Mouse (Mus musculus): ENCODE results near the gene Gtf2a2. TPM values are rescaled to one million over a fixed set of nuclear protein-coding genes. Genes with fewer than 3 reads are reported as not detected.

Gtf2a2 gene
- polyA plus RNA-seq, 1 experiment from 2014 or later = 208 TPM

DNA sequence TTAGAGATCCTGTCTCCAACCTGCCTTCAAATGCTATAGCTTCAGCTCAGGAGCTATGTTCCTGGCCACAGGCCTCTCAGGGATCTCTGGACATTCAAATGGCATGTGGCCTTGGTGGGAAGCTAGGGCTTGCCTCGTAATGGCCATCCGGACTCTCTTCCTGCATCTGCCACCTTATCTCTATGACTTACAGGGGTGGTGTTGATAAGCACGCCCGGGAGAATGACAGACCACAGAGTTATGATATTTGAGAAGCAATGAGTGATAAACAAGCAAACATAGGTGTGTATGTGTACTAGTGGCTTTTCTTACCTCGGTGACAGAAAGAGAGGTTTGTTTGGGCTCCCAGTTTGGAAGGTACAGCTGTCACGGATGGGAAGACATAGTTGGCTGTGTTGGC, 33.9 kb downstream of the Gtf2a2 start:
- no peak overlapping the region for H3K9ac ChIP-seq (replicated peaks)
- H3K27ac ChIP-seq (replicated peaks) = no peak overlapping the region
- H3K9me3 ChIP-seq = no peaks in the 10 kb centered on the region
- 94% methylated on average over 6 of the region's 6 CpGs for whole genome bisulfite sequencing
- no peaks in the 10 kb centered on the region for H3K4me1 ChIP-seq
- no peak overlapping the region for H3K4me3 ChIP-seq
- no peak overlapping the region for H3K4me2 ChIP-seq (replicated peaks)
- no peaks in the 10 kb centered on the region for H3K36me3 ChIP-seq
- no peaks in the 10 kb centered on the region for H3K27me3 ChIP-seq
- no peak for ATAC-seq (replicated peaks)

DNA sequence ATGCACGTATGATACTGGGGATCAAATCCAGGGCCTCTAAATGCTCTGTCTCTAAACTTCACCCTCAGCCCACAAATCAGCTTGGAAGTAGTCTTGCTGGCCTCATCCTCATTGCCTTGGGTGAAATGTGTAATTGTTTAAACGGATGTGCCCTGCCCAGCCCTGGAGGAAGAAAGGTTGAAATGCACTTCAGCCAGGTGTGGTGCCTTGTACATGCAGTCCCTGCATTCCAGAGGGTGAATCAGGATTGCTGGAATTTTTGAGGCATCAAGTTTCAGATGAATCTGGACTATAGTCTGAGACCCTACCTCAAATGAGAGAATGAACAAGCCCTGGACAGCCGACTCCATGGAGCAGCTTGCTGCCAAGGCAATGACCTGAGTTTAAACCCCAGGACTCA, 35.5 kb downstream of the Gtf2a2 start:
- 56% methylated on average over 3 of the region's 3 CpGs for WGBS
- H3K4me1 ChIP-seq = no peaks in the 10 kb centered on the region
- no peaks in the 10 kb centered on the region for H3K27me3 ChIP-seq
- no peak overlapping the region for H3K9ac ChIP-seq (replicated peaks)
- H3K9me3 ChIP-seq = no peaks in the 10 kb centered on the region
- no peak for ATAC-seq (replicated peaks)
- H3K36me3 ChIP-seq = no peaks in the 10 kb centered on the region
- H3K4me3 ChIP-seq = no peak overlapping the region
- no peak overlapping the region for H3K27ac ChIP-seq (replicated peaks)
- no peak overlapping the region for H3K4me2 ChIP-seq (replicated peaks)

DNA sequence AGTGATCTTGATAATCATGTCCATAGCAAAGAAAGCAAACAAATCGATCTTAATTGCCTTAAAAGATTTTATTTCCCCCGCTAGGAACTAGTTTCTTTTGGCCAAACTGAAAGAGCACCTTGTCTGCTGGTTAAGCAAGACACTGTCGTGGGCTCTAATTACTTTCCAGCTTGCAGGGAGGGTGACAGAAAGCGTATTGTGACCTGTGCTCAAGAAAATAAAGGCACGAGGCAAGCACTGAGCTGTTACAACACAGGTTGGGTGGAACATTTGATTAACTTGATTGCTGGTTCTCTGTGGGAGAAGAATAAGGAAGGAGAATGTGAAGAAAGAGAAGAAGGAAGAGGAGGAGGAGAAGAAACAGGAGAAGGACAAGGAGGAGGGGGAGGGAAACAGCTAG, 35.9 kb downstream of the Gtf2a2 start:
- Histone ChIP-seq H3K4me1 (no peaks in the 10 kb centered on the region), H3K4me2 (replicated peaks) (no peak overlapping the region), H3K9ac (replicated peaks) (no peak overlapping the region), H3K36me3 (no peaks in the 10 kb centered on the region), H3K27ac (replicated peaks) (no peak overlapping the region), H3K4me3 (no peak overlapping the region), H3K9me3 (no peaks in the 10 kb centered on the region), H3K27me3 (no peaks in the 10 kb centered on the region)
- no peak for ATAC-seq (replicated peaks)
- WGBS = 22% methylated on average over 5 of the region's 5 CpGs

DNA sequence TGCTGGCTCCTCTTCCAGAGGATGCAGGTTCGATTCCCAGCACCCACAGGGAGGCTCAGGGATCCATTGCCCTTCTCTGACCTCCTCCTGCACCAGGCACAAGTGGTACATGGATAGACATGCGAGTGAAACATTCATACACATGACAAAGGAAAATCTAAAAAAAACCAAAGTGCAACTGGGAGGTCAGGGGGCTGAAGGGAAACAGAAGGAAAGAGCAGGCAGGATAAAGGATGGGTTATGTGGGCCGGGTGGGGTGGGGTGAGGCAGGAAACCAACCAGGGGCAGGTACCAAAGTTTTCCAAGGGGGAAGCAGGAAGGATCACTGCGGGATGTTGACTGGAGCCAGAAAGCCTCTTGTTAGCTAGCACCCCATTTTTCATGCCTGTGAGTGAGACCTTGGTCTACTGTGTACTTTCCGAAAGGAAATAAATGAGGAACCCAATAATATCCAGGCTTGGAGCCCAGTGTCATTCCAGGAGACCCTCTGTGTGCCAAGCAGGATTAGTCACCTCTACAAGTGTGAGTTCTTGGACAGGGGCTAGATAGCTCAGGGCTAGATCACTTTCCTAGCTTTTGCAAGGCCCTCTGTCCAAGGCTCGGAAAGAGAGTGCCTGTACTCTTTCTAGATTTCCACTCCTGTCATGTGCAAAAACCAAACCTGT, 36.5 kb downstream of the Gtf2a2 start:
- H3K4me2 ChIP-seq (replicated peaks) = no peak overlapping the region
- H3K27ac ChIP-seq (replicated peaks) = no peak overlapping the region
- no peaks in the 10 kb centered on the region for H3K9me3 ChIP-seq
- WGBS = 57% methylated on average over 6 of the region's 6 CpGs
- H3K4me3 ChIP-seq = no peak overlapping the region
- H3K9ac ChIP-seq (replicated peaks) = no peak overlapping the region
- ATAC-seq (replicated peaks) = no peak
- H3K36me3 ChIP-seq = no peaks in the 10 kb centered on the region
- H3K27me3 ChIP-seq = no peaks in the 10 kb centered on the region
- H3K4me1 ChIP-seq = no peaks in the 10 kb centered on the region

DNA sequence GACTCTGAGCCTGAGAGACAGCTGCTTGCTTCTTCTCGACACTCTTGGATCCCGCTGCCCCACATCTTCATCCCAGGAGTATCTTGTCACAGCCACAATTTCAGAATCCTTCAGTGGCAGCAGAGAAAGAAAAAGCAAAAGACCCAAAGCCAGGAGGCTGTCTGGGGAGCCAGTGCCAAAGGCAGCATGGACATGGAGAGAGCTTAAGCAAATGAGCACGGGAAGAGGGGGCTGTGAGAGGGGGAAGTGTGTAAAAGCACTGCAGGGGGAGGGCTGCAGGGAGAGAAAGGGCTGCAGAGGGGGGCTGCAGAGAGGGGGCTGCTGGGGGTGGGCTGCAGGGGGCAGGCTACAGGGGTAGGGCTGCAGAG, 37.0 kb downstream of the Gtf2a2 start:
- ATAC-seq (replicated peaks) = no peak
- H3K36me3 ChIP-seq = no peaks in the 10 kb centered on the region
- no peaks in the 10 kb centered on the region for H3K4me1 ChIP-seq
- 23% methylated on average over 3 of the region's 3 CpGs for WGBS
- no peak overlapping the region for H3K9ac ChIP-seq (replicated peaks)
- H3K27ac ChIP-seq (replicated peaks) = no peak overlapping the region
- no peaks in the 10 kb centered on the region for H3K27me3 ChIP-seq
- no peak overlapping the region for H3K4me2 ChIP-seq (replicated peaks)
- no peak overlapping the region for H3K4me3 ChIP-seq
- H3K9me3 ChIP-seq = no peaks in the 10 kb centered on the region

DNA sequence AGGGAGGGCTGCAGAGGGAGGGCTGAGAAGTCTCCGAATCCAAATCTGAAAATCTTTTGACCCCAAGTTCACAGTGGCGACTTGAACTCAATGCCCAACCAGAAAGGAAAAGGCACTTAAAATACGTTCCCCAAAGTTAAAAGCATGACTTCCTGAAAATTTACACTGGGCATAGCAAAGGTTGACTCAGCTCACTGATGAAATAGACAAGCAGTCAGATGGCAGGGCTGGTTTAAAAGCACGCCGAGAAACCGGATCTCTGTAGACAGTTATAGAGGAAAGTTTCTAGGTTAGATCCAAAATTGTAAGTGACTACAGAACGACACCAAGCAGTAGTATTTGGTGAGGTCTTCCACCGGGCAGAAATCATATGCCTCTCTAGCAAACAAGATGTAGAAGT, 37.5 kb downstream of the Gtf2a2 start:
- Histone ChIP-seq H3K36me3 (no peaks in the 10 kb centered on the region), H3K9me3 (no peaks in the 10 kb centered on the region), H3K27me3 (no peaks in the 10 kb centered on the region), H3K27ac (replicated peaks) (no peak overlapping the region), H3K4me1 (no peaks in the 10 kb centered on the region), H3K4me3 (no peak overlapping the region), H3K4me2 (replicated peaks) (no peak overlapping the region), H3K9ac (replicated peaks) (no peak overlapping the region)
- 44% methylated on average over 8 of the region's 8 CpGs for WGBS
- ATAC-seq (replicated peaks) = no peak

DNA sequence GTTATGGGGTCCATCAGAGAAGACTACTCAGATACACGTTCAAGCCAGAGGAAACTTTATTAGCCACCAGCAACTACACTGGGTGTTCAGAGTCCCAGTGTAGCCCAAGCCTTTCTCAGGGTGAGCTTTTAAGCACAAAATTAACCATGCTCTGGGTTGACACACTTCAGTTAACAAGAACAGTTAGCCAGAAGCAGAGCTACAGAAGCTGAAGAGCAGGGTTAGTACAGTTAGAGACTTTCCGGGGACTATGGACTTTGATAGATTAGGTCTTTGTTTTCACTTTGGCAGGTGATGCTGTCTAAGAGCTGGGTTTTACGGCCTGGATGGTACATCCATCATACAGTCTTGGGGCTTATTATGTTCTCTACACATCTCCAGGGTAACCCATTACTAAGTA, 40.4 kb downstream of the Gtf2a2 start:
- no peak for ATAC-seq (replicated peaks)
- Histone ChIP-seq H3K4me3 (no peak overlapping the region), H3K9ac (replicated peaks) (no peak overlapping the region), H3K4me1 (no peaks in the 10 kb centered on the region), H3K4me2 (replicated peaks) (no peak overlapping the region), H3K36me3 (no peaks in the 10 kb centered on the region), H3K27me3 (no peaks in the 10 kb centered on the region), H3K9me3 (no peaks in the 10 kb centered on the region), H3K27ac (replicated peaks) (no peak overlapping the region)
- 86% methylated on average over 3 of the region's 3 CpGs for WGBS

DNA sequence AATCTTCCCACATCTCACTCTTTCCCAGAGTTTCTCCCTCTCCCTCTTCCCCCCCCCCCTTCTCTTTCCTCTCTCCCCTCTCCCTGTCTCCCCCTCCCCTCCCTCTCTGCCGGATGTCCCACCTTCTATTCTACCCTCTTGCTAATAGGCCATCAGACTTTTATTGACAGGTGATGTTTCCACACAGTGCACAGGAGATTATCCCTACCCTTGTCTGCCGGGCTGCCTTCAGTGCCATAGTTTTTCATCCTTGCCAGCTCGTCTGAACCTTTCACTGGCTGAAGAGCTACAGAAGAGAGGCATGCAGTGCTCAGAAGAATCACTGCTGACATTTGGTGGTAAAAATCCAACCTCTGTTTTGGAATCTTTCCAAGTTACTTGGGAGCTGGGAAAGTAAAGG, 41.1 kb downstream of the Gtf2a2 start:
- no peak overlapping the region for H3K4me2 ChIP-seq (replicated peaks)
- H3K27ac ChIP-seq (replicated peaks) = no peak overlapping the region
- no peak for ATAC-seq (replicated peaks)
- no peaks in the 10 kb centered on the region for H3K4me1 ChIP-seq
- no peaks in the 10 kb centered on the region for H3K9me3 ChIP-seq
- 30% methylated on average over 3 of the region's 3 CpGs for WGBS
- H3K27me3 ChIP-seq = no peaks in the 10 kb centered on the region
- H3K9ac ChIP-seq (replicated peaks) = no peak overlapping the region
- H3K4me3 ChIP-seq = no peak overlapping the region
- no peaks in the 10 kb centered on the region for H3K36me3 ChIP-seq

DNA sequence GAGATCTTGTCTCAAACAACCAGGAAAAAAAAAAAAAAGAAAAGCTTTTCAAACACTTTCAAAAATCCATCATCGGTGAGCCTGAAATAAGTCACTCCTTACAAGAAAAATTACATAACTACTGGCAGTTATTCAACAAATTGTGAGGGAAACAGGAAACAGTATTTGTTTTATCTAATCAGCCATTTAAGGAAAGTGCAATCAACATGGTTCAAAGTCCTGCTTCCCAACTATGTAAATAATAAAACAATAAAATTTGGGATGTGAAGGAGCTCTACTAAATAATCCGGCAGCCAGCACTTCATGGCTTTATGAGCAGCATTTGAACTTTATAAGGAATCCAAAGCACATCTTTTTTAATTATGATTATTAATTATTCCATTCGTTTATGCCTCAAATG, 49.7 kb downstream of the Gtf2a2 start:
- no peak for ATAC-seq (replicated peaks)
- Histone ChIP-seq H3K4me1 (no peaks in the 10 kb centered on the region), H3K4me2 (replicated peaks) (no peak overlapping the region), H3K27ac (replicated peaks) (no peak overlapping the region), H3K4me3 (no peak overlapping the region), H3K27me3 (no peaks in the 10 kb centered on the region), H3K9ac (replicated peaks) (no peak overlapping the region), H3K36me3 (no peaks in the 10 kb centered on the region), H3K9me3 (no peaks in the 10 kb centered on the region)
- WGBS = 91% methylated on average over 3 of the region's 3 CpGs

DNA sequence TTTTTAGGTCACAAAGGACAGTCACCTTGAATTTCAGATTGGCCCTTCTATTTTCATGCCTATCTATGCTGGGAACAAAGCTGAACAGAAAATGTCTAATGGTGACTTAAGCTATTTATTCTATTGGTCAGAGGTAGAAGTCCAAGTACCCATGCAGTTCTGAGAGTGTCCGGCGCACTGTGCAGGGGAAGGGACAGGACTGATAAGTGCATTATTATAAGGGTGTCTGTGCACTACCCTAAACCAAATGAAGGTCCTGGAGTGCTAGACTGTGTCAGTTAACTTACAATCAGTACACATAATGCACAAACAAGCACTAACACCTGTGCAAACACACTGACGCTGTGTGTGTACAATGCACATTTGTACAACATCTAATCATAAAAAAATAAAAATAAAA, 55.1 kb downstream of the Gtf2a2 start:
- WGBS = 92% methylated on average over 3 of the region's 3 CpGs
- H3K27me3 ChIP-seq = no peaks in the 10 kb centered on the region
- no peak overlapping the region for H3K4me2 ChIP-seq (replicated peaks)
- no peak overlapping the region for H3K4me3 ChIP-seq
- H3K9ac ChIP-seq (replicated peaks) = no peak overlapping the region
- H3K27ac ChIP-seq (replicated peaks) = no peak overlapping the region
- H3K4me1 ChIP-seq = no peaks in the 10 kb centered on the region
- no peaks in the 10 kb centered on the region for H3K9me3 ChIP-seq
- no peaks in the 10 kb centered on the region for H3K36me3 ChIP-seq
- ATAC-seq (replicated peaks) = no peak

DNA sequence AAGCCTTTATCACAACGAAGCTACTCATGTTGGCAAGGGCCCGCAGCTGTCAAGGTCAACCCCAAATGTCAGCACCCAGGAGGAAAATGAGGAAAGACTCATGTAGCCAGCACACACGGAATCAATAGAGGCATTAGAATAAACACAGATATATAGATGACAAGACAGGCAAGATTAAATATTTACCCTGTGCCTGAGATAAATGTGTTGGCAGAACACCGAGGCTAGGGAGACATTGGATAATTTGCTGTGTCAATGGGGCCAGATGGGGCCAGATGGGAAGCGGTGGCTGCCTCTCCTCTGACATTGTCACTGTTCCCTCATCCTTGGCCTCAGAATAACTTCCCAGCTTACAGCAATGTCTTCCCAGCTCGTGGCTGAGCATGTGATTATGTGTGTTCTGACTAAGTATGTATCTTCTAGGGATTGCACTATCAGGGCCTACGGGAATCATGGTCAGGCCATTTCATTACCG, 57.6 kb downstream of the Gtf2a2 start:
- Histone ChIP-seq H3K27me3 (no peaks in the 10 kb centered on the region), H3K9ac (replicated peaks) (no peak overlapping the region), H3K4me3 (no peak overlapping the region), H3K4me1 (no peaks in the 10 kb centered on the region), H3K4me2 (replicated peaks) (no peak overlapping the region), H3K36me3 (no peaks in the 10 kb centered on the region), H3K27ac (replicated peaks) (no peak overlapping the region), H3K9me3 (no peaks in the 10 kb centered on the region)
- no peak for ATAC-seq (replicated peaks)
- 71% methylated on average over 8 of the region's 8 CpGs for WGBS

DNA sequence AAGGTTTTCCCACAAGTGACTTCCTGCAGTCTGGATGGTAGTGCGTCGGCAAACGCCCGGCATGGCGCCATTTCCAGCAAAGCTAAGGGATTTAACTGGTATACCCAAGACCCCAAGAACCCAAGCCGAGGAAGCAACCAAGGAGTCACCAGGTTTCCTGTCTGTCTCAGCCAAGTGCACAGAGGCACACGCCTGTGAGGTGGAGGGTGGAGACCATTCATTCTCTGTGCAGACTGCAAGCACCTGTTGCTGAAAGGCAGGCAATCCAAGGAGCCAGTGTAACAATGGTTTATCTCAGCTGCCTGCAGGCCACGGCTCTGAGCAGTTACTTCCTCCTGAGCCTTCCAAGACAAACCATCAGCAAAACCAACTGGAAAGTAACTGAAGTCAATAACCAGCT, 60.0 kb downstream of the Gtf2a2 start:
- Histone ChIP-seq H3K4me3 (no peak overlapping the region), H3K4me1 (no peaks in the 10 kb centered on the region), H3K36me3 (no peaks in the 10 kb centered on the region), H3K9ac (replicated peaks) (no peak overlapping the region), H3K9me3 (no peaks in the 10 kb centered on the region), H3K27ac (replicated peaks) (no peak overlapping the region), H3K27me3 (no peaks in the 10 kb centered on the region), H3K4me2 (replicated peaks) (no peak overlapping the region)
- ATAC-seq (replicated peaks) = no peak
- 83% methylated on average over 8 of the region's 8 CpGs for WGBS

Measured in forebrain, embryonic 15.5 days (tissue).